In genomic region chrX:150435367-150435766, GRCm38 (mm10) we compare ENCODE assay signal across 31 mouse cellular contexts. TPM values are rescaled to one million over a fixed set of nuclear protein-coding genes. Genes with fewer than 3 reads are reported as not detected.
DNase-seq lines count a peak whose midpoint lies in the region; ATAC-seq lines count a peak whose summit lies in the region.
"Had no signal": no experiment of that assay in that cellular context is flagged by ENCODE, and none has a peak within 500 bp of the region (broad histone marks: within the 10 kb centered on the region; RNA-seq: fewer than 3 reads in every experiment).

No protein-coding gene starts in this region.

- WGBS in heart, embryonic 12.5 days = 64% methylated on average over 7 of the region's 7 CpGs
- 49% methylated on average over 7 of the region's 7 CpGs for WGBS in liver, embryonic 13.5 days (ENCODE audit: insufficient replicate concordance)
- 87% methylated on average over 7 of the region's 7 CpGs for WGBS in kidney, embryonic 16.5 days

- no peaks in the 10 kb centered on the region for H3K4me1 ChIP-seq in heart, embryonic 12.5 days (replicated peaks)
- H3K4me1 ChIP-seq in liver, embryonic 13.5 days (replicated peaks) = peaks cover 15% of the 10 kb centered on the region
- H3K4me1 ChIP-seq in kidney, embryonic 16.5 days (ENCODE audit: insufficient read depth, low read length) = no peaks in the 10 kb centered on the region
- H3K4me1 ChIP-seq: forebrain, embryonic 13.5 days; lung, embryonic 15.5 days; midbrain, embryonic 10.5 days; midbrain, embryonic 15.5 days; neural tube, embryonic 15.5 days had no signal

- intact Hi-C loops in heart, postnatal 25 days (cut with DNase I) = no loop called here

- no peaks in the 10 kb centered on the region for H3K36me3 ChIP-seq in heart, embryonic 12.5 days
- no peaks in the 10 kb centered on the region for H3K36me3 ChIP-seq in liver, embryonic 13.5 days
- no peaks in the 10 kb centered on the region for H3K36me3 ChIP-seq in kidney, embryonic 16.5 days (ENCODE audit: insufficient read depth, low read length)
- H3K36me3 ChIP-seq: lung, embryonic 15.5 days; midbrain, embryonic 10.5 days; midbrain, embryonic 15.5 days; neural tube, embryonic 15.5 days had no signal

- H3K27me3 ChIP-seq in heart, embryonic 12.5 days (replicated peaks) = no peaks in the 10 kb centered on the region
- H3K27me3 ChIP-seq in liver, embryonic 13.5 days = no peaks in the 10 kb centered on the region
- H3K27me3 ChIP-seq in kidney, embryonic 16.5 days (ENCODE audit: insufficient read depth, low read length) = no peaks in the 10 kb centered on the region
- H3K27me3 ChIP-seq: CH12.LX; forebrain, embryonic 13.5 days; lung, embryonic 15.5 days; midbrain, embryonic 15.5 days; neural tube, embryonic 15.5 days had no signal

- no peaks in the 10 kb centered on the region for H3K9me3 ChIP-seq in heart, embryonic 12.5 days (replicated peaks)
- H3K9me3 ChIP-seq in liver, embryonic 13.5 days (replicated peaks) = no peaks in the 10 kb centered on the region
- H3K9me3 ChIP-seq in kidney, embryonic 16.5 days (ENCODE audit: low read length) = no peaks in the 10 kb centered on the region
- H3K9me3 ChIP-seq: forebrain, embryonic 13.5 days; lung, embryonic 15.5 days; midbrain, embryonic 10.5 days; midbrain, embryonic 15.5 days; neural tube, embryonic 15.5 days had no signal

- DNase-seq in heart, postnatal 25 days (ENCODE audit: low spot score) = no peak
- DNase-seq in liver, embryonic 13.5 days = peak; percentile 34
- DNase-seq in yolk sac, embryonic 10.5 days (ENCODE audit: low spot score) = peak; percentile 1
- no peak for DNase-seq in embryo, embryonic 11 days
- no peak for DNase-seq in lung, postnatal 14 days
- DNase-seq: adrenal gland, postnatal 14 days; cerebellum, adult 18-20 months; cerebellum, postnatal 10 days; gastrocnemius, postnatal 25 days; heart, adult 18-20 months; kidney, adult 9 months; kidney, postnatal 4 days; left cerebral cortex, postnatal 4 days; retina, postnatal 1 day; right cerebral cortex, postnatal 14 days; thymus, adult 18-20 months; thymus, postnatal 36 days had no signal

- no peak overlapping the region for H3K4me3 ChIP-seq in heart, embryonic 12.5 days
- no peak overlapping the region for H3K4me3 ChIP-seq in liver, embryonic 13.5 days (replicated peaks)
- no peak overlapping the region for H3K4me3 ChIP-seq in kidney, embryonic 16.5 days (ENCODE audit: low read length)
- H3K4me3 ChIP-seq: forebrain, embryonic 13.5 days; lung, embryonic 15.5 days; midbrain, embryonic 10.5 days; midbrain, embryonic 15.5 days; neural tube, embryonic 15.5 days had no signal

- no peak overlapping the region for H3K27ac ChIP-seq in heart, embryonic 12.5 days (ENCODE audit: poor library complexity, severe bottlenecking)
- no peak overlapping the region for H3K27ac ChIP-seq in liver, embryonic 13.5 days
- no peak overlapping the region for H3K27ac ChIP-seq in kidney, embryonic 16.5 days (ENCODE audit: low read length)
- H3K27ac ChIP-seq: forebrain, embryonic 13.5 days; hindbrain, embryonic 14.5 days; lung, embryonic 15.5 days; macrophage; midbrain, embryonic 10.5 days; midbrain, embryonic 15.5 days; neural tube, embryonic 15.5 days had no signal

- no peak overlapping the region for H3K9ac ChIP-seq in heart, embryonic 12.5 days
- no peak overlapping the region for H3K9ac ChIP-seq in liver, embryonic 13.5 days
- H3K9ac ChIP-seq in kidney, embryonic 16.5 days (replicated peaks; ENCODE audit: low read length) = no peak overlapping the region
- H3K9ac ChIP-seq: forebrain, embryonic 13.5 days; hindbrain, embryonic 14.5 days; lung, embryonic 15.5 days; midbrain, embryonic 15.5 days; neural tube, embryonic 15.5 days had no signal

- peak; percentile 33; the same call in 1 of the 2 replicates for ATAC-seq in heart, embryonic 12.5 days (ENCODE audit: insufficient number of reproducible peaks, low FRiP score)
- ATAC-seq in liver, embryonic 13.5 days (ENCODE audit: low read depth) = peak; percentile 93
- peak; percentile 80 for ATAC-seq in megakaryocyte progenitor cell, adult 5-6 weeks (replicated peaks; ENCODE audit: poor library complexity)
- no peak for ATAC-seq in kidney, embryonic 16.5 days (ENCODE audit: low FRiP score, low TSS enrichment)
- ATAC-seq: forebrain, embryonic 13.5 days; intestine, postnatal 0 days; midbrain, embryonic 15.5 days; Patski had no signal

- no peak overlapping the region for H3K4me2 ChIP-seq in heart, embryonic 12.5 days
- H3K4me2 ChIP-seq in liver, embryonic 13.5 days = no peak overlapping the region
- no peak overlapping the region for H3K4me2 ChIP-seq in kidney, embryonic 16.5 days (replicated peaks; ENCODE audit: low read depth, low read length)
- H3K4me2 ChIP-seq: forebrain, embryonic 13.5 days; heart, embryonic 11.5 days; hindbrain, embryonic 14.5 days; lung, embryonic 15.5 days; midbrain, embryonic 15.5 days; neural tube, embryonic 15.5 days had no signal

RNA-seq across cellular contexts. Expression of gene Tmem29, which starts 23.6 kb away (rescaled TPM):
- polyA plus RNA-seq in heart, embryonic 12.5 days (2016; fragmentation: Nextera tagmentation; extraction: Ambion mirVana) = 17.5 and 20.3 TPM in 2 replicates
- total RNA-seq in heart, postnatal 25 days (2021) = 1 to 10 TPM; 4.2 to 6.2 TPM
- 17.2 and 19.7 TPM in 2 replicates for polyA plus RNA-seq in liver, embryonic 13.5 days (2015; fragmentation: Nextera tagmentation; extraction: Ambion mirVana)
- total RNA-seq in megakaryocyte progenitor cell, adult 5-6 weeks (2015) = 20.7 and 26.4 TPM in 2 replicates
- 32.6 and 32.7 TPM in 2 replicates for total RNA-seq in megakaryocyte progenitor cell, adult 5-6 weeks (2017)
- polyA plus RNA-seq in kidney, embryonic 16.5 days (2015; fragmentation: Nextera tagmentation; extraction: Ambion mirVana) = 34.5 and 35.3 TPM in 2 replicates

Comparison
In these comparisons a context has a peak if more than half of its experiments do, and no peak if none do; other contexts are left out.
1. DNase-seq: peak in liver, embryonic 13.5 days (single experiment) and yolk sac, embryonic 10.5 days (single experiment); none in heart, postnatal 25 days (single experiment), embryo, embryonic 11 days (single experiment) and lung, postnatal 14 days (single experiment).